Mouse (Mus musculus) heart, embryonic 12.5 days (tissue): ENCODE measurements around the gene Kcnk10. TPM values are rescaled to one million over a fixed set of nuclear protein-coding genes. Genes with fewer than 3 reads are reported as not detected.

ENCODE experiments used
- ATAC-seq: fragments of 200-750 bp; cut with Nextera tagmentation; 2 replicates; pipeline ENCODE4 v1.8.0; 2017; ENCODE audit warnings: moderate TSS enrichment, moderate library complexity; ENCODE audit not compliant: insufficient number of reproducible peaks, low FRiP score
- H3K27ac ChIP-seq: fragments of 300-500 bp; sonication (generic); 2 replicates; pipeline ENCODE4 v1.5.1; 2016; ENCODE audit warnings: mild to moderate bottlenecking, moderate library complexity; ENCODE audit not compliant: poor library complexity, severe bottlenecking
- H3K27me3 ChIP-seq: fragments of 300-500 bp; sonication (generic); replicated peaks from 2 replicates; pipeline ENCODE4 v1.6.1; 2016; ENCODE audit warnings: mild to moderate bottlenecking, moderate library complexity
- H3K36me3 ChIP-seq: fragments of 300-500 bp; sonication (generic); 2 replicates; pipeline ENCODE4 v1.6.1; 2016; ENCODE audit warnings: mild to moderate bottlenecking, moderate library complexity
- H3K4me1 ChIP-seq: fragments of 300-500 bp; sonication (generic); replicated peaks from 2 replicates; pipeline ENCODE4 v1.6.1; 2016; ENCODE audit warnings: mild to moderate bottlenecking
- H3K4me2 ChIP-seq: fragments of 300-500 bp; sonication (generic); 2 replicates; pipeline ENCODE4 v1.6.1; 2016; ENCODE audit warnings: mild to moderate bottlenecking, moderate library complexity
- H3K4me3 ChIP-seq: fragments of 300-500 bp; sonication (generic); 2 replicates; pipeline ENCODE4 v1.5.1; 2016; ENCODE audit warnings: mild to moderate bottlenecking
- H3K9ac ChIP-seq: fragments of 300-500 bp; sonication (generic); 2 replicates; pipeline ENCODE4 v1.6.1; 2016; ENCODE audit warnings: mild to moderate bottlenecking, moderate library complexity
- H3K9me3 ChIP-seq: fragments of 300-500 bp; sonication (generic); replicated peaks from 2 replicates; pipeline ENCODE4 v1.6.1; 2016; ENCODE audit warnings: mild to moderate bottlenecking, moderate library complexity
- WGBS: fragments of 180-500 bp; shearing (Covaris S2); methylation state at CpG from one replicate; pipeline ENCODE4 v1.1.7; 2016; 5-methylcytosine and 5-hydroxymethylcytosine counted together
- polyA plus RNA-seq: library from polyadenylated mRNA; unstranded; fragments of >200 nt; fragmentation: Nextera tagmentation; extraction: Ambion mirVana; gene quantifications from 2 replicates; pipeline ENCODE4 v1.2.1, GENCODE M21; 2016

The Kcnk10 gene
- polyA plus RNA-seq, 1 experiment from 2014 or later, result 0.37 TPM

DNA sequence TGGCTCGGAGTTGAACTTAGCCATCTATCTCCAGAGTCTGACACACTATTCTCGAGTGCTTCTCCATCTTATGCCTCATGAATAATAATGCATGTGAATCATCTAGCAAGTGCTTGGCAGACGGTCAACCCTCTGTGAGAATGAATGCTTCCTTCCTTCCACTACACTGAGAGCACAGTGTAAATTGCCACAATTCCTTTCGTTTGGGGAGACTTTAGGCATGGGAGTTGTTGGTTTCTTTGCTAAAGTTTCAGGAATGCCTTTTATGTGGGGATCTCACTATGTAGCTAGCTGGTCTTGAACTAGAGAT is 32.9 kb downstream of the Kcnk10 start:
- Histone ChIP-seq H3K4me1 (no peaks in the 10 kb centered on the region), H3K4me2 (no peak overlapping the region), H3K27me3 (no peaks in the 10 kb centered on the region), H3K9ac (no peak overlapping the region), H3K27ac (no peak overlapping the region), H3K36me3 (no peaks in the 10 kb centered on the region), H3K9me3 (no peaks in the 10 kb centered on the region), H3K4me3 (no peak overlapping the region)
- 78% methylated on average over 4 of the region's 4 CpGs for WGBS
- no peak for ATAC-seq

DNA sequence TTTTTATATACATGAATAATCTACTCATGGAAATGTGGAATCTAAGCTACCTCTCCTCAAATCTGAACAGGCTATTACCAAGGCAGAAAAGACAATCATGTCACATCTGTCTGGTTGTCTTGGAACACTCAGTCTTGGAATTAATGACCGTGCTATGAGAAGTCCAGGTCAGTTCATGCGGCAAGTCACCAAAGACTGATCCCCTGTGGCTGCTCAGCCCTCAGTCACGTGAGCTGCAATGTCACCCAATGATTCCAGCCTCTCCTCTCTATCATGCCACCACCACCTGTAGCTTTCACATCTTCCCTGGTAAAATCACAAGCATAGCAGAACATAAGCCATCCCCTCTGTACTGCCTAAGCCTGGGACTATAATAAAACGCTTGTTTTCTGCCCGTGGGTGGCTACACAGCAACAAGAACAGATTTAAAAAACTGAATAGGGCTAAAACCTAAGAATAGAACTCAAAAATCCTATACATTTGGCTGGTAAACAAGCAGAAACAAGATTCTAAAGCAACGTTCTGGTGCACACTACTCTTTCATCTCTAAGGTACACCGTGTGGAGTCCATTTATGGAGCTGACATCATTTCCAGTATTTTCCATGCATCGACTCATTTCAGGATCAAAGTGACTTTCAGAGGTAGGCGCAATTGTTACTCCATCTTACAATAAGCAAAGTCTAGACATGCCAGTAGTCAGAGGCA is 33.4 kb downstream of the Kcnk10 start:
- Histone ChIP-seq H3K4me2 (no peak overlapping the region), H3K36me3 (no peaks in the 10 kb centered on the region), H3K27ac (no peak overlapping the region), H3K9ac (no peak overlapping the region), H3K4me3 (no peak overlapping the region), H3K27me3 (no peaks in the 10 kb centered on the region), H3K4me1 (no peaks in the 10 kb centered on the region), H3K9me3 (no peaks in the 10 kb centered on the region)
- ATAC-seq, result no peak
- 83% methylated on average over 9 of the region's 9 CpGs for WGBS

DNA sequence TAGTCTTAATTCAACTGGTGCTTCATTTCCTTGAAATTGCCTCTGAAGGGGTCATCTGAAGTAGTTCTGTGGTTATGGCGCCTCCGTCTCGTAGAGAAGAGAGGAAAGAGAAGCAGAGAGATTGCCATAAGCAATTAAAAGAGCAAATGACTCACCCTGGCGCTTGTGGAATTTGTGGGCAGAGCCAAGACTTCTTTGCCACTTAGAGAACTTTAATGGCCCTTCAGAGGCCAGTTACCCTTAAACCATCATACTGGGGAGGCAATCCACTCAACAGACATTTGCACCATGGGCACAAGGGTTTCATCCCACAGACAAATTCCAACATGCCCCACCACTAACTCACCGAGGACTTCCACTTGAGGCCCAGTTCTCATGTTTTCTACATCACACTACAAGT is 41.4 kb downstream of the Kcnk10 start:
- no peak overlapping the region for H3K4me3 ChIP-seq
- no peak overlapping the region for H3K9ac ChIP-seq
- no peaks in the 10 kb centered on the region for H3K27me3 ChIP-seq
- WGBS, result 91% methylated on average over 5 of the region's 5 CpGs
- no peaks in the 10 kb centered on the region for H3K4me1 ChIP-seq
- H3K27ac ChIP-seq, result no peak overlapping the region
- H3K4me2 ChIP-seq, result no peak overlapping the region
- H3K36me3 ChIP-seq, result no peaks in the 10 kb centered on the region
- no peak for ATAC-seq
- no peaks in the 10 kb centered on the region; the same call in 1 of the 2 replicates for H3K9me3 ChIP-seq

DNA sequence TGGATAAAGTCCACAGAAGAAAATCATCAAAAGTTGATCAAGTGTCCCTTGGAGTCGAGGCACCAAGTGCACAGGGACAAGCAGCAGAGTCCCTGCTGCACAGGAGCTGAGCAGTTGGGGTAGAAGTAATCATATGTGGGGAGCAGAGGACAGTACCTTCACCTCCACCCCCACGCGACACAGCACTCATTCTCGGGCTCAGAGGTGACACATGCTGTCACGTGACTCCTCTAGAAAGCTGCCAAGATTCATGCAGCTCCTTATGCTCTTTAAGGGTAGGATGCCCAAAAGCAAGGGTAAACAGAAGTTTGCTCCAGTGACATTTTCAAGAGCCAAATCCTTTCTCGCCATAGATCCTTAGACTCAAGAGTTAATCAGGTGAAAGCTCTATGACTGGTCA is 42.1 kb downstream of the Kcnk10 start:
- WGBS, result 75% methylated on average over 6 of the region's 6 CpGs
- no peak for ATAC-seq
- Histone ChIP-seq H3K36me3 (no peaks in the 10 kb centered on the region), H3K4me3 (no peak overlapping the region), H3K4me2 (no peak overlapping the region), H3K27ac (no peak overlapping the region), H3K9ac (no peak overlapping the region), H3K4me1 (no peaks in the 10 kb centered on the region), H3K27me3 (no peaks in the 10 kb centered on the region), H3K9me3 (no peaks in the 10 kb centered on the region; the same call in 1 of the 2 replicates)

DNA sequence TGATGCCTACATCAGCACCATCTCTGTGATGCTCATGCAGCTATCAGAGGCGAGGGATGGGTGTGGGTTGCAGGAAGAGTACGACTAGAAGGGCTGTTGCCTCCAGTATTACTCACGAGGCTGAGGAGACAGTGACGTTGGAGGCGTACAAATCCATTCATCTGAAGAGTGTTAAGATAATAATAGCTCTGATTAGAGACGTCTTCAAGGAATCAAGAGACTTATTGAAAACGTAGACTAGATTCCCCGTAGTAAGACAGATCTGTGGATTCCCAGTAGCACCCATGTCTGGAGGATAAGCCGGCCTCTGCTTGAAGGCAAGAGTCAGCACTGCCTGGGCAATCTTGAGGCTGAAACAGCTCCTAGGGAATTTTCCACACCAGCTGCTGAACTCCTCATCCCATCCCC is 42.6 kb downstream of the Kcnk10 start:
- no peak for ATAC-seq
- H3K4me3 ChIP-seq, result no peak overlapping the region
- H3K9ac ChIP-seq, result no peak overlapping the region
- no peak overlapping the region for H3K4me2 ChIP-seq
- no peaks in the 10 kb centered on the region for H3K4me1 ChIP-seq
- 78% methylated on average over 9 of the region's 9 CpGs for WGBS
- no peaks in the 10 kb centered on the region for H3K36me3 ChIP-seq
- H3K9me3 ChIP-seq, result no peaks in the 10 kb centered on the region; the same call in 1 of the 2 replicates
- H3K27me3 ChIP-seq, result no peaks in the 10 kb centered on the region
- no peak overlapping the region for H3K27ac ChIP-seq

DNA sequence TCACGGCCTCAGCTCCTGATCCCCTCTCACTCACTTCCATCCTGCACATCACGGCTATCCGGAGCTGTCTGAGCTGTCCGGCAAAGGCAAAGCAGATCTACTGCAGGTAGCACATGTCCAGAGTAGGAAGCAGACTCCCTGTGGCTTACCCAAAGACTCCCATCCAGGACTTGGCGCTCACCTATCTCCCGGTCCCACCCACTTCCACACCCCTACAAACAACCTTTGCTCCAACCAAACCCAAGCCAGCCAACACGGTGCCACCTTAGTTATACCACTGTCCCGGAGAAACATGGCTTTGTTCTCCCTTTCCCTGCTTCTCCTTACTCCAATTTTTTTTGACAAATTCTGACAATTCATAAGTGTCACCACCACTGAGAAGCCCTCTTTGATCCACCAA is 49.5 kb downstream of the Kcnk10 start:
- no peak overlapping the region for H3K4me2 ChIP-seq
- WGBS, result 81% methylated on average over 8 of the region's 8 CpGs
- ATAC-seq, result no peak
- no peak overlapping the region for H3K27ac ChIP-seq
- H3K4me3 ChIP-seq, result no peak overlapping the region
- no peaks in the 10 kb centered on the region; the same call in 1 of the 2 replicates for H3K9me3 ChIP-seq
- H3K9ac ChIP-seq, result no peak overlapping the region
- H3K27me3 ChIP-seq, result no peaks in the 10 kb centered on the region
- H3K36me3 ChIP-seq, result no peaks in the 10 kb centered on the region
- no peaks in the 10 kb centered on the region for H3K4me1 ChIP-seq

GRCm38 (mm10) chr12:98525361-98525760 is 52.7 kb downstream of the Kcnk10 start:
- WGBS, result 69% methylated on average over 8 of the region's 8 CpGs
- no peaks in the 10 kb centered on the region for H3K27me3 ChIP-seq
- H3K9me3 ChIP-seq, result no peaks in the 10 kb centered on the region
- H3K4me3 ChIP-seq, result no peak overlapping the region
- H3K4me1 ChIP-seq, result no peaks in the 10 kb centered on the region
- H3K27ac ChIP-seq, result no peak overlapping the region
- no peak overlapping the region for H3K9ac ChIP-seq
- H3K36me3 ChIP-seq, result no peaks in the 10 kb centered on the region
- no peak overlapping the region for H3K4me2 ChIP-seq
- ATAC-seq, result no peak

DNA sequence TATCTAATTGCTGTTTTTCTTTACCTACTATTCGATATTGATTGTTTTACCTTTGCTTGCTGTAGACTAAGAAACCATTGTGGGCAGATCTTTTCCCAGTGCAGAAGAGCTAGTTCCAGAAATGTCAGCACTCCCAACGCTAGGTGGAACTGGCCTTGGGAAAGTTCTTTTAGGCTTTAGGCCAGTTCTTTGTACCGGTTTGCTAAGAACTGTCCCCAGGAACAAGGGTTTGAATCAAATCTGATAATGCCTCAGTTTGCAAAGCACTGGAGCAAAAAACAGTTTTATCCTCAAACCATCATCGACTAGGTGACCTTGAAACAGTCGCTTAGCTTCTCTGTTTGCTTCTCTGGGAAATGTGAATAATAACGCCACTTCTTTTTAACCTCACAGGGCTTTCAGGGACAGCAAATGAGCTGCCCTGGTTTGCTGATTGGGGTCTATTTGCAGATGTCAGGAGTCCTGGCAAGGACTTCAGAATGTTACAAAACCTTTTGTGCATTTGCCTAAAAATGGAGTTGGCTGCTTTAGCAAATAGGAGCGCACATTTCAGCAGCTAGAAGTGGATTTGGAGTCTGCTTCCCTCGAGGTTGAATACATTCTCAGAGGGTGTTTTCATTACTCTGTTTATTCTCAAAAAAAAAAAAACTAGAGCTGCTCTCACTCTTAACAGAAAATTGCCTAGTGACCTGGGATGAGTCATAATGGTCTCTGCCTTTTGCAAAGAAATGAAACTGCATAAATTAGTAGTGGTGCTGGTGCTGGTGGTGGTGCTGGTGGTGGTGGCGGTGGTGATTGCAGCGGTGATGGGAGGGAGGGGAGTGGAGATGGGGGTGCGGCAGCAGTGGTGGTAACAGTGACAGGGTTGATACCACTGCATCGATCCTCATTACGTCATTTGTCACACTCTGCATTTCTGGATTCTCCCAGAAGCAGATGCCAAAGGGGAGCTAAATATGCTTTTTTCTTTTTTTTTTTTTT is 53.5 kb downstream of the Kcnk10 start:
- no peak overlapping the region for H3K4me2 ChIP-seq
- ATAC-seq, result no peak
- 76% methylated on average over 13 of the region's 13 CpGs for whole genome bisulfite sequencing
- no peaks in the 10 kb centered on the region for H3K9me3 ChIP-seq
- H3K9ac ChIP-seq, result no peak overlapping the region
- H3K4me3 ChIP-seq, result no peak overlapping the region
- no peaks in the 10 kb centered on the region for H3K27me3 ChIP-seq
- no peaks in the 10 kb centered on the region for H3K36me3 ChIP-seq
- H3K4me1 ChIP-seq, result no peaks in the 10 kb centered on the region
- no peak overlapping the region for H3K27ac ChIP-seq

DNA sequence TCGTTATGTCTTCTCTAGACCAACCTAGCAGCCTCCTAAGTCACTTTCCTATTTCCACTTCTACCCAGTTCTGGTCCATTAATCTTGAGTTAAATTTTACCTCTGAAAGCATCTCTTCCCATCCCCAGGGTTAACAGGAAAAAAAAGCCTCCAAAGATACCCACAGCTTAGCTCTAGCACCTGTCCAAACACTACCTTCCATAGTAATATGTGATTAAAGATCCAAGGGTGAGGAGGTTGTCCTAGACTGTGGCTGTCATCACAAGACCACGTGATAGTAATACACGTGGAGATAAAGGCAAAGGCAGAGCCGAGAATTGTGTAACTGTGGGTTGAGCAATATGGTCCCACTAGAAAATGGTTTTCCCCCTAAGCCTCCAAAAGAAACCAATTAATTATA is 56.8 kb downstream of the Kcnk10 start:
- WGBS, result 60% methylated on average over 4 of the region's 4 CpGs
- H3K4me1 ChIP-seq, result no peaks in the 10 kb centered on the region
- ATAC-seq, result no peak
- H3K27ac ChIP-seq, result no peak overlapping the region
- no peaks in the 10 kb centered on the region for H3K9me3 ChIP-seq
- no peaks in the 10 kb centered on the region for H3K36me3 ChIP-seq
- H3K4me2 ChIP-seq, result no peak overlapping the region
- H3K9ac ChIP-seq, result no peak overlapping the region
- no peak overlapping the region for H3K4me3 ChIP-seq
- H3K27me3 ChIP-seq, result no peaks in the 10 kb centered on the region

- H3K4me1 ChIP-seq, result no peaks in the 10 kb centered on the region
- no peak overlapping the region for H3K4me2 ChIP-seq
- H3K27ac ChIP-seq, result no peak overlapping the region
- no peak for ATAC-seq
- H3K9me3 ChIP-seq, result no peaks in the 10 kb centered on the region
- H3K9ac ChIP-seq, result no peak overlapping the region
- no peaks in the 10 kb centered on the region for H3K36me3 ChIP-seq
- WGBS, result 73% methylated on average over 4 of the region's 4 CpGs
- H3K4me3 ChIP-seq, result no peak overlapping the region
- H3K27me3 ChIP-seq, result no peaks in the 10 kb centered on the region
Measured at GRCm38 (mm10) chr12:98520568-98520931, 57.6 kb downstream of the Kcnk10 start.

DNA sequence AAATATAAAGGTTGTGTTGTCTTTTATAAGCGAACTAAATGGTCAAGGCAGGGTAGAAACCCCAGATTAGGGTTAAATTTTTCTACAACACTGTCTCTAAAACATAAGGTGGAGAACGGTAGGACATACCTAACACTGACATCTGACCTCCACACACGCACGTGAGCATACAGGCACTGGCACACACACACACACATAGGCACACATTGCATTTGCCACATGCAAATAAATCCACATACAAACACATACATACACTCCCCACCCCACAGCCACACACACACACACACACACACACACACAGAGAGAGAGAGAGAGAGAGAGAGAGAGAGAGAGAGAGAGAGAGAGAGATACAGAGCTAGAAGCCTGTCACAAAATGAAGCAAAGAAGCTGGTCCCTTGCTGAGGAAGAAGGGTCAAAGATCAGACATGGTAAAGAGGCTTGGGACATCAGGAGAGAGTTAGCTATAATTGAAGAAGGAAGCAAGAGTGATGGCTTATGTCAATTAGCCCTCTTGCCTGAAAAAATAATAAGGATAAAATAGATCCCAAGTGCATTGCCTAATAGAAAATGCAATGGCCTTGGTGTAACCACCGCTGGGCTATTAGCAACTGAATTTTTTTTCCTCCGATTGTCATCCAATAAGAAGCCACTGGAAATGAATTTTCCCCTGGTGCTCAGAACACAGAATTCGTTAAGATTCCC is 58.1 kb downstream of the Kcnk10 start:
- Histone ChIP-seq H3K36me3 (no peaks in the 10 kb centered on the region), H3K4me2 (no peak overlapping the region), H3K4me3 (no peak overlapping the region), H3K27me3 (no peaks in the 10 kb centered on the region), H3K27ac (no peak overlapping the region), H3K9me3 (no peaks in the 10 kb centered on the region), H3K4me1 (no peaks in the 10 kb centered on the region), H3K9ac (no peak overlapping the region)
- WGBS, result 74% methylated on average over 7 of the region's 7 CpGs
- no peak for ATAC-seq
